Mouse (Mus musculus) macrophage (primary cell): ENCODE data around the gene Tmem39a. TPM values are rescaled to one million over a fixed set of nuclear protein-coding genes. Genes with fewer than 3 reads are reported as not detected.

Experiments
- H3K27ac ChIP-seq: fragments of 350-480 bp; formaldehyde crosslinking; 2 replicates; pipeline ENCODE4 v1.9.0; 2021
- H3K36me3 ChIP-seq: fragments of 350-480 bp; formaldehyde crosslinking; 2 replicates; pipeline ENCODE4 v1.9.0; 2021; ENCODE audit errors: inconsistent target
- H3K4me3 ChIP-seq: fragments of 350-480 bp; formaldehyde crosslinking; 2 replicates; pipeline ENCODE4 v1.9.0; 2021; ENCODE audit errors: inconsistent target
- H3K79me2 ChIP-seq: fragments of 350-480 bp; formaldehyde crosslinking; 2 replicates; pipeline ENCODE4 v1.9.0; 2021; ENCODE audit errors: inconsistent target
- WGBS: methylation state at CpG from one replicate; pipeline ENCODE4 v1.1.7; 2026; ENCODE audit warnings: inconsistent platforms; ENCODE audit not compliant: missing documents; 5-methylcytosine and 5-hydroxymethylcytosine counted together
- polyA plus RNA-seq: library from polyadenylated mRNA; stranded (reverse); fragments of 250-400 nt; gene quantifications from 3 replicates; pipeline ENCODE4 v1.2.4, GENCODE M21; 2018; ENCODE audit warnings: inconsistent platforms

Gene Tmem39a
- polyA plus RNA-seq, 1 experiment from 2014 or later: 15.6 TPM

- peaks cover 12% of the 10 kb centered on the region; the same call in 1 of the 2 replicates for H3K36me3 ChIP-seq
- WGBS: 41% methylated on average over 5 of the region's 6 CpGs
- no peak overlapping the region for H3K27ac ChIP-seq
- H3K4me3 ChIP-seq: no peak overlapping the region
- no peaks in the 10 kb centered on the region; the same call in 1 of the 2 replicates for H3K79me2 ChIP-seq
These were observed 73.6 kb downstream of the Tmem39a start for GRCm38 (mm10) chr16:38632147-38632546.

- Histone ChIP-seq H3K36me3 (peaks cover 28% of the 10 kb centered on the region), H3K4me3 (no peak overlapping the region), H3K27ac (no peak overlapping the region), H3K79me2 (no peaks in the 10 kb centered on the region)
- WGBS: 40% methylated on average over 8 of the region's 8 CpGs
These were observed 77.4 kb downstream of the Tmem39a start for GRCm38 (mm10) chr16:38635833-38636390.

- H3K36me3 ChIP-seq: peaks cover 28% of the 10 kb centered on the region
- H3K4me3 ChIP-seq: no peak overlapping the region
- no peaks in the 10 kb centered on the region; the same call in 1 of the 2 replicates for H3K79me2 ChIP-seq
- H3K27ac ChIP-seq: no peak overlapping the region
- 13% methylated on average over 9 of the region's 9 CpGs for WGBS
These were observed 78.2 kb downstream of the Tmem39a start for GRCm38 (mm10) chr16:38636682-38637081.

GRCm38 (mm10) chr16:38637085-38637484, 78.6 kb downstream of the Tmem39a start:
- H3K27ac ChIP-seq: no peak overlapping the region
- H3K79me2 ChIP-seq: no peaks in the 10 kb centered on the region; the same call in 1 of the 2 replicates
- no peak overlapping the region for H3K4me3 ChIP-seq
- 75% methylated on average over 8 of the region's 10 CpGs for WGBS
- peaks cover 28% of the 10 kb centered on the region for H3K36me3 ChIP-seq

Other genes with a start within 250 kb of the Tmem39a start
- gene Maats1, start 216.6 kb upstream of the Tmem39a start, polyA plus RNA-seq: not detected in 3 replicates
- gene Cox17, start 211.7 kb upstream of the Tmem39a start, polyA plus RNA-seq: 147 to 264 TPM (median 175 TPM) in 3 replicates
- not detected in 3 replicates for gene Gm21987, start 211.7 kb upstream of the Tmem39a start, polyA plus RNA-seq
- not detected in 3 replicates for gene Popdc2, start 196.5 kb upstream of the Tmem39a start, polyA plus RNA-seq
- gene Pla1a, start 125.6 kb upstream of the Tmem39a start, polyA plus RNA-seq: not detected in 3 replicates
- gene Adprh, start 106.0 kb upstream of the Tmem39a start, polyA plus RNA-seq: 22.0 to 44.8 TPM (median 35.9 TPM) in 3 replicates
- 10.3 to 13.1 TPM (median 11.9 TPM) in 3 replicates for gene Cd80, start 103.1 kb upstream of the Tmem39a start, polyA plus RNA-seq
- 9.5 to 17.4 TPM (median 10.5 TPM) in 3 replicates for gene Timmdc1, start 36.0 kb upstream of the Tmem39a start, polyA plus RNA-seq
- gene Poglut1, start 8.4 kb upstream of the Tmem39a start, polyA plus RNA-seq: 17.7 to 23.5 TPM (median 22.5 TPM) in 3 replicates
- 36.3 to 40.3 TPM (median 37.2 TPM) in 3 replicates for gene Arhgap31, start 154.6 kb downstream of the Tmem39a start, polyA plus RNA-seq
- 6.9 to 13.1 TPM (median 9.1 TPM) in 3 replicates for gene B4galt4, start 183.6 kb downstream of the Tmem39a start, polyA plus RNA-seq
- not detected in 3 replicates for gene Upk1b, start 241.6 kb downstream of the Tmem39a start, polyA plus RNA-seq